Comparison of ENCODE assay signal across 16 mouse cellular contexts in the genomic region with DNA sequence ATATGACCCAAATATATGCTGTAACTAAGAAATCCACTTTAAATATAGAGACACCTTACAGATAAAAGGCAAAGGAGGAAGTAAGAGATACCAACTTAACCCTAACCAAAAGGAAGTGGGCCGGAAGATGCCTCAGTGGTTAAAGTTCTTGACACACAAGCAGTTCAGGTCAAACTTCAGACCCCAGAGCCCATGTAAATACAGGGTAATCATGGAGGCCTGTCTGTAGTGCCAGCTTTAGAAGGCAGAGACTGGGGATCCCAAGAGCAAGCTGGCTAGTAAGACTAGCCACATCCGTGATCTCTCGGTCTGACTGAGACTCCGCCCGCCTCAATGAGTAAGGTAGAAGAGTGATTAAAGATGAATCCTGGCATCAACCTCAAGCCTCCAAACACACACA. TPM values are rescaled to one million over a fixed set of nuclear protein-coding genes. Genes with fewer than 3 reads are reported as not detected.
DNase-seq lines count a peak whose midpoint lies in the region; ATAC-seq lines count a peak whose summit lies in the region.
"Had no signal": no experiment of that assay in that cellular context is flagged by ENCODE, and none has a peak within 500 bp of the region (broad histone marks: within the 10 kb centered on the region; RNA-seq: fewer than 3 reads in every experiment).

No protein-coding gene starts in this region.

- ATAC-seq in activated CD4-positive, CD25-positive, alpha-beta regulatory T cell, adult 4 months, result peak; percentile 93
- ATAC-seq in megakaryocyte progenitor cell, adult 5-6 weeks (replicated peaks; ENCODE audit: poor library complexity), result peak; percentile 63; the same call in 1 of the 2 replicates
- ATAC-seq: forebrain, embryonic 14.5 days had no signal

- DNase-seq in spleen, postnatal 36 days (ENCODE audit: low spot score in 2 of 2), result peak; percentile 75 to 77
- no peak for DNase-seq in spleen, adult 12 weeks (ENCODE audit: low spot score)
- no peak for DNase-seq in testis, postnatal 14 days (ENCODE audit: low spot score)
- DNase-seq in gastrocnemius, adult 18-20 months (ENCODE audit: low spot score), result no peak
- DNase-seq in gastrocnemius, postnatal 14 days, result no peak
- DNase-seq: adrenal gland, adult 2 months; cerebellum, adult 18-20 months; cerebellum, postnatal 36 days; lung, postnatal 10 days; right cerebral cortex, adult 18-20 months had no signal

- intact Hi-C loops in gastrocnemius, postnatal 14 days (cut with DNase I; ENCODE audit: low total_unique reads), result no loop called here

RNA-seq across cellular contexts. Expression of a gene that starts 15.8 kb away (rescaled TPM):
- 1 to 10 TPM; 1.4 to 4.3 TPM for polyA plus RNA-seq in activated CD4-positive, CD25-positive, alpha-beta regulatory T cell, adult 4 months (2017; shearing (Covaris generic))
- 1.8 and 2.2 TPM in 2 replicates for total RNA-seq in megakaryocyte progenitor cell, adult 5-6 weeks (2015)
- total RNA-seq in megakaryocyte progenitor cell, adult 5-6 weeks (2017), result 3.2 and 4.9 TPM in 2 replicates
- total RNA-seq in gastrocnemius, adult 18-20 months (2021), result 1 to 10 TPM; 2.2 to 3.4 TPM
- total RNA-seq in gastrocnemius, postnatal 14 days (2021), result 1 to 10 TPM; 1.7 to 3.2 TPM

RNA-seq across cellular contexts. Expression of a gene that starts 24.4 kb away (rescaled TPM):
- 1 to 10 TPM in 1 of 2 experiments, under 1 TPM in 1; 0.45 to 1.3 TPM for polyA plus RNA-seq in activated CD4-positive, CD25-positive, alpha-beta regulatory T cell, adult 4 months (2017; shearing (Covaris generic))
- 0.15 and 0.49 TPM in 2 replicates for total RNA-seq in megakaryocyte progenitor cell, adult 5-6 weeks (2015)
- total RNA-seq in megakaryocyte progenitor cell, adult 5-6 weeks (2017), result 0.27 and 1.2 TPM in 2 replicates
- total RNA-seq in gastrocnemius, adult 18-20 months (2021), result not detected
- not detected for total RNA-seq in gastrocnemius, postnatal 14 days (2021)
- total RNA-seq: G1E had no signal
- polyA plus RNA-seq: C2C12, G1E, myocyte had no signal

Comparison
In these comparisons a context has a peak if more than half of its experiments do, and no peak if none do; other contexts are left out.
1. DNase-seq: peak in spleen, postnatal 36 days (2 of 2); none in spleen, adult 12 weeks (single experiment), testis, postnatal 14 days (single experiment), gastrocnemius, adult 18-20 months (single experiment) and gastrocnemius, postnatal 14 days (single experiment).